Mouse (Mus musculus) intestine, embryonic 16.5 days (tissue): ENCODE results near the gene Stk11ip. TPM values are rescaled to one million over a fixed set of nuclear protein-coding genes. Genes with fewer than 3 reads are reported as not detected.

Experiments
- ATAC-seq: fragments of 200-750 bp; cut with Nextera tagmentation; 2 replicates; pipeline ENCODE4 v1.8.0; 2017; ENCODE audit warnings: moderate TSS enrichment, moderate library complexity
- H3K27ac ChIP-seq: fragments of 300-500 bp; sonication (generic); 2 replicates; pipeline ENCODE4 v1.5.1; 2014; ENCODE audit warnings: mild to moderate bottlenecking, low read length
- H3K27me3 ChIP-seq: fragments of 300-500 bp; sonication (generic); replicated peaks from 2 replicates; pipeline ENCODE4 v1.6.1; 2014; ENCODE audit warnings: low read length, control low read depth, mixed read lengths; ENCODE audit not compliant: control insufficient read depth, insufficient read depth
- H3K36me3 ChIP-seq: fragments of 300-500 bp; sonication (generic); 2 replicates; pipeline ENCODE4 v1.6.1; 2014; ENCODE audit warnings: low read length, control low read depth; ENCODE audit not compliant: control insufficient read depth, insufficient read depth
- H3K4me1 ChIP-seq: fragments of 300-500 bp; sonication (generic); 2 replicates; pipeline ENCODE4 v1.6.1; 2014; ENCODE audit warnings: low read length, control low read depth, mixed read lengths; ENCODE audit not compliant: control insufficient read depth, insufficient read depth
- H3K4me2 ChIP-seq: fragments of 300-500 bp; sonication (generic); 2 replicates; pipeline ENCODE4 v1.6.1; 2014; ENCODE audit warnings: low read depth, low read length, control low read depth
- H3K4me3 ChIP-seq: fragments of 300-500 bp; sonication (generic); 2 replicates; pipeline ENCODE4 v1.5.1; 2014; ENCODE audit warnings: mild to moderate bottlenecking, low read length
- H3K9ac ChIP-seq: fragments of 300-500 bp; sonication (generic); 2 replicates; pipeline ENCODE4 v1.6.1; 2014; ENCODE audit warnings: low read depth, low read length
- H3K9me3 ChIP-seq: fragments of 300-500 bp; sonication (generic); 2 replicates; pipeline ENCODE4 v1.6.1; 2016; ENCODE audit warnings: low read length, control low read depth; ENCODE audit not compliant: control insufficient read depth
- WGBS: fragments of 180-500 bp; shearing (Covaris S2); extraction: QIAGEN DNeasy Blood & Tissue Kit; methylation state at CpG from one replicate; pipeline ENCODE4 v1.1.7; 2014; 5-methylcytosine and 5-hydroxymethylcytosine counted together
- polyA plus RNA-seq: library from polyadenylated mRNA; unstranded; fragments of >200 nt; fragmentation: Nextera tagmentation; extraction: Ambion mirVana; gene quantifications from 2 replicates; pipeline ENCODE4 v1.2.1, GENCODE M21; 2015

The Stk11ip gene
- polyA plus RNA-seq, 1 experiment from 2014 or later: 16.6 TPM

DNA sequence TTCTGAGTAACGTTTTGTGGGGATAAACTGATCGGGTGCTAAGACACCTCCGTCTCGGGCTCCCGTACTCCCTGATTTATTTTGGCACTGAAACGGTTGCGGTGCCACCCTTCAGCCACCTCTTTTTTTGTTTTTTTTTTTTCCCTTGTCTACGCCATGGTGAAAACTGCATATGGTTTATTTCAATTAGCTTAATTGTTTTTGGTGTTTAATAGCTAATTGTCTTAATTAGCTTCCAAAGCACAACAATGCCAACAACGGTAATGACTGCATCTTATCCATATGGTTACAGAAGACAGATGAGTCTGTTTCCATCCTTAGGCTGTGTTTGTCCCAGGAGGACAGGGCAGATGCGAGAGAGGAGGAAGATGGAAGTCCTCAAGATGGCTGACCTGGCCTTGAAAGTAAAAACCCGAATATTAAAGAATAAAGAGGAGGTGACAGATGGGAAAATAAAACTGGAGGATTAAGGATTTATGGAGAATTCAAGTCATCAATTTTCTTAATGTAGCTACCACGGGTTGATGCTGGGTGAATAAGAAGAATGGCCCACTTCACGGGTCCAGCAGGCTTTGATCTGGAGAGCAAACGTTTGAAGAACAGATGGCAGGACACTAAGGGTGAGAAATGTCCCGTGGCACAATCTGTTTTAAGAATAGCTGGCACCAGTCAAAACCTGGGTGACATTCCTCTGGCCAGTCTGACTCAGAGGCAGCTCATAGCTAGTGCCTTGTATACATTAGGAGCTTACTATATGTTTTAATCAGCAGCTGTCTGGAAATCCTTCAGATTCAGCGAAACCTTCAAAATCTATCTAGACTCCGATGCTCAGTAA is 53.4 kb downstream of the Stk11ip start:
- H3K4me2 ChIP-seq: no peak overlapping the region
- no peaks in the 10 kb centered on the region for H3K4me1 ChIP-seq
- H3K9ac ChIP-seq: no peak overlapping the region
- no peak overlapping the region for H3K27ac ChIP-seq
- ATAC-seq: no peak
- no peaks in the 10 kb centered on the region for H3K36me3 ChIP-seq
- no peaks in the 10 kb centered on the region for H3K9me3 ChIP-seq
- H3K27me3 ChIP-seq: no peaks in the 10 kb centered on the region
- no peak overlapping the region for H3K4me3 ChIP-seq
- 63% methylated on average over 17 of the region's 17 CpGs for WGBS

DNA sequence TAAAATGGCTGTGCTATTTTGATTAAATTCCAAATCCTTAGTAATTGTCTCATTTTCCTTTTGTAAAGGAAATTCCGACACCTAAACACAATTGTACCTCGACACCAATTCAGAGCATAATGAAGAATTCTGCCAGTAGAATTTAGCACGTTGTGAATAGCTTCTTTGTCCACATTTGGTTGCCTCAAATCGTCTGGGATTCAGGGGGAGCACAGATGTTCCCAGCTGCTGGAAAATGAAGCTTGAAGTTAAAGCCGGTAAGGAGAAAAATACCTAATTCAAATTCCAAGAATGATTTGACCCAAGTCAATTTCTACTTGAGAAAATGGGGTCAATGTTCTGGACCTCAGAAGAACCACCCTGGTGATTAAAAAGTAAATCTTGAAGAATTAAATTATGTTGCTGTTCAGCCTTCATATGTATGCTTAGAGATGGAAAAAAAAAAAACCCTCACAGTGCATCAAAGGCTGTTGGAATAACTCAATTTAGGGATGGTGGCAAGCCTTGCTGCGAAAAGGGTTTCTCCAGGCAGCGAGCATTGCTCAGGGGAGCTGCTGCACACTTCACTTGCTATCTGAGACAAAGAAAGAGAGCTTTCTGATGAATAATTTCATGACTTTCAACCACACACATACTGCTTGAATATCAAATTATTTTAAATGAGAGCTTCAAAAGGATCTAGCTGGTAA is 60.8 kb downstream of the Stk11ip start:
- no peaks in the 10 kb centered on the region for H3K36me3 ChIP-seq
- H3K4me3 ChIP-seq: no peak overlapping the region
- 51% methylated on average over 7 of the region's 7 CpGs for WGBS
- H3K4me2 ChIP-seq: no peak overlapping the region
- no peak overlapping the region for H3K27ac ChIP-seq
- no peaks in the 10 kb centered on the region for H3K27me3 ChIP-seq
- no peaks in the 10 kb centered on the region for H3K9me3 ChIP-seq
- no peak for ATAC-seq
- no peaks in the 10 kb centered on the region for H3K4me1 ChIP-seq
- H3K9ac ChIP-seq: no peak overlapping the region

- 80% methylated on average over 5 of the region's 5 CpGs for WGBS
- Histone ChIP-seq H3K27ac (no peak overlapping the region), H3K4me3 (no peak overlapping the region)
Measured at GRCm38 (mm10) chr1:75582625-75582956, 61.3 kb downstream of the Stk11ip start.

DNA sequence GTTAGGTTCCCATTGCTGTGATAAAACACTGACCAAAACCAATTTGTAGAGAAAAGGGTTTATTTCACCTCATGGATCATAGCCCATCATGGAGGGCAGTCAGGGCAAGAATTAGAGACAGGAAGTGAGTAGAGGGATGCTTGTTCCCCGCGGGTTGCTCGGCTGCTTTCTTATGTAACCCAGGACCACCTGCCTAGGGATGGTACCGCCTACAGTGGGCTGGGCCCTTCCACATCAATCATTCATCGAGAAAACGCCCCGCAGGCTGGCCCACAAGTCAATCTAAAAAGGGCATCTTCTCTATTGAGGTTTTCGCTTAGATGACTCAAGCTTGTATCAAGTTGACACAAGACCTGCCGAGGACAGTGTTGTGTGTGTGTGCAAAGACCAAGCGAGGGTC is 61.7 kb downstream of the Stk11ip start:
- Histone ChIP-seq H3K9ac (no peak overlapping the region), H3K4me1 (no peaks in the 10 kb centered on the region; the same call in 1 of the 2 replicates), H3K4me3 (no peak overlapping the region), H3K9me3 (no peaks in the 10 kb centered on the region), H3K27ac (no peak overlapping the region), H3K4me2 (no peak overlapping the region), H3K36me3 (no peaks in the 10 kb centered on the region), H3K27me3 (no peaks in the 10 kb centered on the region)
- 74% methylated on average over 10 of the region's 10 CpGs for WGBS
- no peak for ATAC-seq

More at GRCm38 (mm10) chr1:75582625-75582956, 61.3 kb downstream of the Stk11ip start:
- no peaks in the 10 kb centered on the region for H3K36me3 ChIP-seq
- no peaks in the 10 kb centered on the region for H3K4me1 ChIP-seq
- no peak for ATAC-seq
- H3K27me3 ChIP-seq: no peaks in the 10 kb centered on the region
- no peak overlapping the region for H3K9ac ChIP-seq
- H3K4me2 ChIP-seq: no peak overlapping the region
- H3K9me3 ChIP-seq: no peaks in the 10 kb centered on the region

DNA sequence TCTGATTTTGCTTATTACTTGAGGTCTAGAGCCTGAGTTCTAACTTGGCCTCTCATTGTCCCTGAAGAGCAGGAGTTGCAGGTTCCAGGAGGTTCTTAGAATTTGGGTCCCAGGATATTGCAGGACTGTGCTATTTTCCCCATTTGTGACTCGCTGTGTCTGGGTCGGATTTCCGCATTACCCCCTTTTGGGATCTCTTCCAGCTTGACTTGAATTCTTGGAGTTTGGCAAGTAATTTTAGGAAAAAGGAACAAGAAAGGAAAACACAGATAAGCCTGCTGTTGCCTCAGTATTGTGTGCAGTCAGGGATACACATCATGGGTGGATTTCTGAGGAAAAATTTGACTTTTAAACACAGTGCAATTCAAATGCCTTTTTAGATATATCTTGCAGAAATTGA is 65.5 kb downstream of the Stk11ip start:
- Histone ChIP-seq H3K4me1 (no peaks in the 10 kb centered on the region; the same call in 1 of the 2 replicates), H3K4me3 (no peak overlapping the region), H3K9ac (no peak overlapping the region), H3K27me3 (no peaks in the 10 kb centered on the region), H3K9me3 (no peaks in the 10 kb centered on the region), H3K36me3 (no peaks in the 10 kb centered on the region), H3K27ac (no peak overlapping the region), H3K4me2 (no peak overlapping the region)
- WGBS: 93% methylated on average over 3 of the region's 3 CpGs
- no peak for ATAC-seq

Other genes starting within 250 kb of the Stk11ip start
- 9.2 and 9.9 TPM in 2 replicates for gene Resp18, start 243.1 kb upstream of the Stk11ip start, polyA plus RNA-seq
- 159 and 160 TPM in 2 replicates for gene Dnpep, start 203.5 kb upstream of the Stk11ip start, polyA plus RNA-seq
- 149 and 159 TPM in 2 replicates for gene Des, start 161.2 kb upstream of the Stk11ip start, polyA plus RNA-seq
- gene Speg, start 146.2 kb upstream of the Stk11ip start, polyA plus RNA-seq: 33.5 and 35.2 TPM in 2 replicates
- gene Gmppa, start 85.6 kb upstream of the Stk11ip start, polyA plus RNA-seq: 134 and 137 TPM in 2 replicates
- gene Asic4, start 71.1 kb upstream of the Stk11ip start, polyA plus RNA-seq: 2.0 and 2.4 TPM in 2 replicates
- 25.2 and 28.8 TPM in 2 replicates for gene Chpf, start 42.2 kb upstream of the Stk11ip start, polyA plus RNA-seq
- gene Tmem198, start 42.0 kb upstream of the Stk11ip start, polyA plus RNA-seq: 1.5 and 1.9 TPM in 2 replicates
- 38.7 and 42.7 TPM in 2 replicates for gene Obsl1, start 15.1 kb upstream of the Stk11ip start, polyA plus RNA-seq
- gene Inha, start 14.5 kb upstream of the Stk11ip start, polyA plus RNA-seq: 6.6 and 7.3 TPM in 2 replicates
- gene Slc4a3, start 24.7 kb downstream of the Stk11ip start, polyA plus RNA-seq: 7.6 and 9.8 TPM in 2 replicates